Mouse (Mus musculus) midbrain, embryonic 12.5 days (tissue): Measurements from ENCODE around the gene Dot1l. TPM values are rescaled to one million over a fixed set of nuclear protein-coding genes. Genes with fewer than 3 reads are reported as not detected.

Experiments
- ATAC-seq: fragments of 200-750 bp; cut with Nextera tagmentation; 2 replicates; pipeline ENCODE4 v1.8.0; 2017; ENCODE audit warnings: low read depth, moderate TSS enrichment, moderate library complexity; ENCODE audit not compliant: low FRiP score
- H3K27ac ChIP-seq: fragments of 300-500 bp; sonication (generic); replicated peaks from 2 replicates; pipeline ENCODE4 v1.5.1; 2016; ENCODE audit warnings: mild to moderate bottlenecking
- H3K27me3 ChIP-seq: fragments of 300-500 bp; sonication (generic); 2 replicates; pipeline ENCODE4 v1.6.1; 2016; ENCODE audit warnings: mild to moderate bottlenecking
- H3K36me3 ChIP-seq: fragments of 300-500 bp; sonication (generic); 2 replicates; pipeline ENCODE4 v1.6.1; 2016
- H3K4me1 ChIP-seq: fragments of 300-500 bp; sonication (generic); 2 replicates; pipeline ENCODE4 v1.6.1; 2016
- H3K4me2 ChIP-seq: fragments of 300-500 bp; sonication (generic); replicated peaks from 2 replicates; pipeline ENCODE4 v1.6.1; 2016; ENCODE audit warnings: mild to moderate bottlenecking, moderate library complexity
- H3K4me3 ChIP-seq: fragments of 300-500 bp; sonication (generic); 2 replicates; pipeline ENCODE4 v1.5.1; 2016; ENCODE audit warnings: mild to moderate bottlenecking
- H3K9ac ChIP-seq: fragments of 300-500 bp; sonication (generic); replicated peaks from 2 replicates; pipeline ENCODE4 v1.6.1; 2016; ENCODE audit warnings: mild to moderate bottlenecking, moderate library complexity
- H3K9me3 ChIP-seq: fragments of 300-500 bp; sonication (generic); 2 replicates; pipeline ENCODE4 v1.6.1; 2016; ENCODE audit warnings: mild to moderate bottlenecking
- whole genome bisulfite sequencing: fragments of 180-500 bp; shearing (Covaris S2); methylation state at CpG from one replicate; pipeline ENCODE4 v1.1.7; 2016; 5-methylcytosine and 5-hydroxymethylcytosine counted together
- polyA plus RNA-seq: library from polyadenylated mRNA; unstranded; fragments of >200 nt; fragmentation: Nextera tagmentation; extraction: Ambion mirVana; gene quantifications from 2 replicates; pipeline ENCODE4 v1.2.1, GENCODE M21; 2016

Dot1l gene
- polyA plus RNA-seq, 1 experiment from 2014 or later = 26.9 TPM

DNA sequence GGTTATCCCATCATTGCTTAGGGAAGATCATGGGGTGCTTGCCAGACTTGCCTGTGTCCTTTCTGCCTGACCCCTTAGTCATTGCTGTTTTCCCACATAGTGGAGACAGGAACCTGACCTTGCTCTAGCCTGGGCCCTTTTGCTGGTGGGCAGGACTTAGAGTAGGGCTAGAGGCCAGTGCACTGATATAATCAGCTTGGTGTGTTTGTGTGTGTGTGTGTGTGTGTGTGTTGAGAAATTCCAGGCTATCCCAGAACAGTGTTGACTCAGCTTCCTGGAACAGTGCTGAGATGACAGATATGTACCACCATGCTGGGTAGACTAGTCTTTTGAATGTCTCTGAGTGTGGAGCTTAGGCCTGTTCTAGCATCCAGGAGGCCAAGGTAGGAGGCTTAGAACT, 24.6 kb downstream of the Dot1l start:
- H3K27me3 ChIP-seq = no peaks in the 10 kb centered on the region
- H3K9me3 ChIP-seq = no peaks in the 10 kb centered on the region
- H3K4me2 ChIP-seq = no peak overlapping the region
- no peak for ATAC-seq
- no peak overlapping the region for H3K9ac ChIP-seq
- H3K27ac ChIP-seq = no peak overlapping the region
- no peaks in the 10 kb centered on the region for H3K4me1 ChIP-seq
- H3K4me3 ChIP-seq = no peak overlapping the region
- H3K36me3 ChIP-seq = peaks cover 97% of the 10 kb centered on the region

DNA sequence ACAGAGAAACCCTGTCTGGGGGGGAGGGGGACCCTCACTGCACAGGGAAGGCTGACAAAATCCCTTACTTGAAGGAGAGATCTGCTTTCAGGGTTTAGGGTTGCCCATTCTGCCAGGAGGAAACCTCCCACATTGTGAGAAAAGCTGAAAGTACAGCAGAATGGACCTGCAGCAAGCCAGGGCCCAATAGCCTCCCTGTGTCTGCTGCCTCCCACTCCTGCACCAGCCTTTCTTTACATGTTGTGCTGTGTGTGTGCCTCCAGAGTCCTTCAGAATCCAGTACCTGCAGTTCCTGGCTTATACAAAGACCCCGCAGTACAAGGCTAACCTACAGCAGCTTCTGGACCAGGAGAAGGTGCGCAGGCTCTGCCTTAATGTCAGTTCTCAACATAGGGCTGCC, 29.3 kb downstream of the Dot1l start:
- no peak overlapping the region for H3K27ac ChIP-seq
- H3K9ac ChIP-seq = 0 out of 2 replicates have a peak overlapping the region, but pooled peaks have one; percentile 15
- no peak overlapping the region for H3K4me2 ChIP-seq
- H3K4me1 ChIP-seq = no peaks in the 10 kb centered on the region
- no peak overlapping the region for H3K4me3 ChIP-seq
- H3K9me3 ChIP-seq = no peaks in the 10 kb centered on the region
- no peaks in the 10 kb centered on the region for H3K27me3 ChIP-seq
- peaks cover 97% of the 10 kb centered on the region for H3K36me3 ChIP-seq
- no peak for ATAC-seq
- WGBS = 96% methylated on average over 2 of the region's 2 CpGs

GRCm38 (mm10) chr10:80784871-80785270, 29.9 kb downstream of the Dot1l start:
- Histone ChIP-seq H3K4me2 (no peak overlapping the region), H3K9ac (no peak overlapping the region), H3K27ac (no peak overlapping the region), H3K4me1 (no peaks in the 10 kb centered on the region), H3K36me3 (peaks cover 96% of the 10 kb centered on the region), H3K9me3 (no peaks in the 10 kb centered on the region), H3K27me3 (no peaks in the 10 kb centered on the region), H3K4me3 (no peak overlapping the region)
- no peak for ATAC-seq
- 75% methylated on average over 12 of the region's 12 CpGs for WGBS

DNA sequence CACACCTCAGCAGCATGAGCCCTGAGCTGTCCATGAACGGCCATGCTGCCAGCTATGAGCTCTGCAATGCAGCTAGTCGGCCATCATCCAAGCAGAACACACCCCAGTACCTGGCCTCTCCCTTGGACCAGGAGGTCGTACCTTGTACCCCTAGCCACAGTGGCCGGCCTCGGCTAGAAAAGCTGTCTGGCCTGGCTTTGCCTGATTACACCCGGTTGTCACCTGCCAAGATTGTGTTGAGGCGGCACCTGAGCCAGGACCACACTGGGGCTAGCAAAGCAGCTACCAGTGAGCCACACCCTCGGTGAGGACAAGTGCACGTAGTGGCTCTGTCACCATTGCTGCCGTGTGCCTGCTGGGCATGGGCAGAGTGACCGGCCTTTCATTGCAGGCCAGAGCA, 31.0 kb downstream of the Dot1l start:
- Histone ChIP-seq H3K4me3 (no peak overlapping the region), H3K27ac (no peak overlapping the region), H3K9me3 (no peaks in the 10 kb centered on the region), H3K36me3 (peaks cover 99% of the 10 kb centered on the region), H3K4me1 (no peaks in the 10 kb centered on the region), H3K4me2 (no peak overlapping the region), H3K27me3 (no peaks in the 10 kb centered on the region), H3K9ac (no peak overlapping the region)
- 92% methylated on average over 11 of the region's 11 CpGs for WGBS
- ATAC-seq = no peak

DNA sequence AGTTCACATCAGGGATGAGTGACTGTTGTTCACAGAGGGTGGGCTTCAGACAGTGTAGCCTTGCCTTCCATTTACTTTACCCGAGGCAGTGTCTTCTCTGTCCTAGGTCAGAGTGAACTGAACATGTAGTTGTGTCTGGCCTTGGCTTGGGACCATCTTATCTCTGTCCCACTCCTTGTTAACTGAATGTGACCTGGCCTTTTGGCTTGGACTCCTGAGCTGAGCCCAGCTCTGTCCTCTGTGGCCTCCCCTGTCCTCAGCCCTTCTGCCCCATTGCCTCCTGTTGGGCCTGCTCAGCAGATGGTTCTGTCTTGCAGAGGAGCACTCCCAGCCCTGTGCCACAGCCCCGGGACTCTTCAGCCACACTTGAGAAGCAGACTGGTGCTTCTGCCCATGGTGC, 32.5 kb downstream of the Dot1l start:
- Histone ChIP-seq H3K9ac (no peak overlapping the region), H3K36me3 (peaks cover 99% of the 10 kb centered on the region), H3K27me3 (no peaks in the 10 kb centered on the region), H3K4me1 (no peaks in the 10 kb centered on the region), H3K4me2 (no peak overlapping the region), H3K9me3 (no peaks in the 10 kb centered on the region), H3K4me3 (no peak overlapping the region), H3K27ac (no peak overlapping the region)
- no peak for ATAC-seq
- WGBS = 89% methylated on average over 2 of the region's 2 CpGs

GRCm38 (mm10) chr10:80790761-80791404, 35.9 kb downstream of the Dot1l start:
- no peak overlapping the region for H3K9ac ChIP-seq
- peaks cover 98% of the 10 kb centered on the region for H3K36me3 ChIP-seq
- H3K9me3 ChIP-seq = no peaks in the 10 kb centered on the region
- WGBS = 87% methylated on average over 19 of the region's 19 CpGs
- ATAC-seq = no peak
- no peak overlapping the region for H3K27ac ChIP-seq
- no peak overlapping the region for H3K4me2 ChIP-seq
- no peaks in the 10 kb centered on the region for H3K27me3 ChIP-seq
- H3K4me3 ChIP-seq = no peak overlapping the region
- 0 out of 2 replicates have a peak, but pooled peaks cover 2% of the 10 kb centered on the region for H3K4me1 ChIP-seq

- H3K9me3 ChIP-seq = no peaks in the 10 kb centered on the region
- H3K36me3 ChIP-seq = peaks cover 98% of the 10 kb centered on the region
- no peak overlapping the region for H3K4me3 ChIP-seq
- H3K27ac ChIP-seq = 0 out of 2 replicates have a peak overlapping the region, but pooled peaks have one; percentile 20
- peaks cover 7% of the 10 kb centered on the region for H3K4me1 ChIP-seq
- ATAC-seq = no peak
- 88% methylated on average over 30 of the region's 33 CpGs for WGBS
- H3K4me2 ChIP-seq = no peak overlapping the region
- H3K27me3 ChIP-seq = no peaks in the 10 kb centered on the region
- H3K9ac ChIP-seq = no peak overlapping the region
Observed at GRCm38 (mm10) chr10:80791476-80792174, 36.6 kb downstream of the Dot1l start.

GRCm38 (mm10) chr10:80792175-80793032, 37.4 kb downstream of the Dot1l start:
- 75% methylated on average over 34 of the region's 41 CpGs for WGBS
- Histone ChIP-seq H3K4me1 (peaks cover 13% of the 10 kb centered on the region), H3K36me3 (peaks cover 92% of the 10 kb centered on the region), H3K9me3 (no peaks in the 10 kb centered on the region), H3K27me3 (no peaks in the 10 kb centered on the region), H3K9ac (no peak overlapping the region), H3K4me2 (no peak overlapping the region), H3K27ac (0 out of 2 replicates have a peak overlapping the region, but pooled peaks have one; percentile 21), H3K4me3 (no peak overlapping the region)
- ATAC-seq = no peak

GRCm38 (mm10) chr10:80793033-80793784, 38.2 kb downstream of the Dot1l start:
- Histone ChIP-seq H3K9me3 (no peaks in the 10 kb centered on the region), H3K9ac (no peak overlapping the region), H3K36me3 (peaks cover 84% of the 10 kb centered on the region), H3K27ac (no peak overlapping the region), H3K4me3 (no peak overlapping the region), H3K4me2 (no peak overlapping the region), H3K27me3 (no peaks in the 10 kb centered on the region), H3K4me1 (peaks cover 13% of the 10 kb centered on the region)
- ATAC-seq = no peak
- WGBS = 91% methylated on average over 13 of the region's 13 CpGs

- Histone ChIP-seq H3K27me3 (no peaks in the 10 kb centered on the region), H3K9ac (no peak overlapping the region), H3K4me1 (peaks cover 13% of the 10 kb centered on the region), H3K27ac (no peak overlapping the region), H3K4me2 (no peak overlapping the region), H3K36me3 (peaks cover 78% of the 10 kb centered on the region), H3K4me3 (no peak overlapping the region), H3K9me3 (no peaks in the 10 kb centered on the region)
- no peak for ATAC-seq
- 88% methylated on average over 4 of the region's 4 CpGs for whole genome bisulfite sequencing
Observed at GRCm38 (mm10) chr10:80793803-80794202, 38.8 kb downstream of the Dot1l start.

GRCm38 (mm10) chr10:80794750-80795149, 39.7 kb downstream of the Dot1l start:
- Histone ChIP-seq H3K4me3 (no peak overlapping the region), H3K36me3 (peaks cover 70% of the 10 kb centered on the region), H3K4me2 (no peak overlapping the region), H3K27ac (0 out of 2 replicates have a peak overlapping the region, but pooled peaks have one; percentile 21), H3K9me3 (no peaks in the 10 kb centered on the region), H3K27me3 (no peaks in the 10 kb centered on the region), H3K9ac (no peak overlapping the region), H3K4me1 (peaks cover 20% of the 10 kb centered on the region)
- 89% methylated on average over 8 of the region's 8 CpGs for WGBS
- ATAC-seq = no peak
